Mouse (Mus musculus) testis, postnatal 14 days (tissue): Measurements from ENCODE around the gene Pik3ip1.

Experiments used
- DNase-seq: peaks from one replicate; pipeline ENCODE4 v3.0.0; 2021; ENCODE audit warnings: low spot score

Pik3ip1 gene

GRCm38 (mm10) chr11:3337173-3337955, 7.2 kb downstream of the Pik3ip1 start:
- DNase-seq, result peak; percentile 86

GRCm38 (mm10) chr11:3337961-3338360, 7.8 kb downstream of the Pik3ip1 start:
- no peak for DNase-seq

DNA sequence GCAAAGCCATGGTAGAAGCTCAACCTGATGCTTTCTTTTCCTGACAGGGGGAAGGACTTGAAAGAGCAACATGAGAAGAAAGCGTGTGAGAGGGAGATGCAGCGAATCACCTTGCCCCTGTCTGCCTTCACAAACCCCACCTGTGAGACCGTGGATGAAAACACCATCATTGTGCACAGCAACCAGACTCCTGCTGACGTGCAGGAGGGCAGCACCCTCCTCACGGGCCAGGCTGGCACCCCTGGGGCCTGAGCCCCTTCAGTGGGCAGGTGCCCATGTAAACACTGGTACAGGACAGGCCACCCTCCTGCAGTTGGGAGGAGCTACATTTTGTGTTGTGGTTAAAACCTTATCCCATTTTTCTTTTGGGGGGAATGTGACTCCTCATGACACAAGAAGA, 11.3 kb downstream of the Pik3ip1 start:
- no peak for DNase-seq

GRCm38 (mm10) chr11:3344916-3345315, 14.7 kb downstream of the Pik3ip1 start:
- no peak for DNase-seq

GRCm38 (mm10) chr11:3346351-3346750, 16.1 kb downstream of the Pik3ip1 start:
- DNase-seq, result no peak

DNA sequence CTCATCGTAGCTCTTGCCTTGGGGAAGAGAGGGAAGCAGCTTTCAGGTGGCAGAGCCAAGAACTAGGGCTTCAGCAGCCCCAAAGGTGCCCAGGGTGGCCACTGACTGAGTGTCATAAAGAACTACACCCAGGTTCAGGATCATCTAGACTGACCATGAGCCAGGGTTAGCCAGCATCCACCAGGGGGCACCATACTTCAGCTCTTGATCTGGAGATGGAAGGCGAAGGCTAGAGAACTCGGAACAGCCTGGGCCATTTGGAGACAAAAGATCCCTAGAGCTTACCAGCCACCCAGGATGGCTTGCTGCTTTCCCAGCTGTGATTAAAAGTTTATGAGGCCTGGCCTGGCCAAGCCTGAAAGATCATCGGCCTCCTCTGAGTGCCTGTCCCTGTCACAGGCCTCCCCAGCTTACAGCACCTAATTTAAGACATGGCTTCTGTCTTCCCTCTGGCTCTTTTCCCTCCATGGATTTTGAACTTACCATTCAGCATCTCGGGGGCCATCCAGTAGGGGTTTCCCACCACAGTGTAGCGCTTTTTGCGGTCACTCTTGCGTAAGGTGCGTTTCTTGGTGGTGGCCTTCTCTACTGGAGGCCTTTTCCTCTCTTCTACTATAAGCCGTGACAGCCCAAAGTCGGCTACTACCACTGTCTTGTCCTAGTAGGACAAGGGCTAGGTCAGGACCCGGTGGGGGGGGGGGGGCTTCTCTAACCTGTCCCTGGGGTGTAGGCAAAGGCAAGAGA, 17.1 kb downstream of the Pik3ip1 start:
- DNase-seq, result peak; percentile 65

- no peak for DNase-seq
These were observed 17.6 kb downstream of the Pik3ip1 start for GRCm38 (mm10) chr11:3347835-3348195.

- DNase-seq, result no peak
These were observed 18.6 kb downstream of the Pik3ip1 start for GRCm38 (mm10) chr11:3348576-3349342.

- no peak for DNase-seq
These were observed 19.1 kb downstream of the Pik3ip1 start for GRCm38 (mm10) chr11:3349343-3349695.

DNA sequence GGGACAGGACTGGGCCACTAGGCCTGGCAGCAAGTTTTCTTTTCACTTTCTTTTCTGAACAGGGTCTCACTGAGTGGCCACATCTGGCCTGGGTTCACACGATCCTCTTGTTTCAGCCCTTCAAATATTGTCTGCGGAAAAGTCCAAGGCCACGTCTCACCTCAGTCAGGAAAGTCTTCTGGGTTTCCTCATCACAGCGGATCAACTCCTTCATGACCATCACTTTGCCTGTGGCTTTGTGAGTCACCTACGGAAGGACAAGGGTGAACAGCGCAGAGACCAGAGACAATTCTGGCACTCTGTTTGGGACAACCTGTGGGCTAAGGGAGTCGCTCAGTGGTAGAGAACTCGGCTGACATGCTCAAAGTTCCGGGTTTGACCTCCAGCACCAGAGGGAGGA, 21.9 kb downstream of the Pik3ip1 start:
- no peak for DNase-seq

GRCm38 (mm10) chr11:3352990-3353585, 22.9 kb downstream of the Pik3ip1 start:
- DNase-seq, result no peak

GRCm38 (mm10) chr11:3362854-3363253, 32.7 kb downstream of the Pik3ip1 start:
- DNase-seq, result no peak

- DNase-seq, result no peak
These were observed 36.2 kb downstream of the Pik3ip1 start for GRCm38 (mm10) chr11:3366411-3366810.

DNA sequence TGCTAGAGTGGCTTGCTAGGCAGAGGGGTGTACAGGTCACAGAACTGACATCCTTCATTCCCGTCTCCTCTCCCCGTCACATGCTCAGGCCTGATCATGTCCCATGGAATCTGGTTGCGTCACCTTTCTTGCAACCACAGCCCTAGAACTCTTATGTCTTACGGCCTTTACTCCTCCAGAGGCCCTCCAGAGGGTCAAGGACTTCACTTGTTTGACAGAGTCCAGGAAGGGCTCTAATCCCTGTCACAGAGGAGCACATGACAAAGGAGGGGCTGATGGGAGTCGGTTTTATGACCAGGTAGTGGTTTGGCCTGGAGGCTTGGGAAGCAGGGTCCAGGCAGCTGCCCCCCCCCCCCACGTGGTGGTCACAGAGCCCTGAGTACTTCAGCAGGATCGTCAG, 38.8 kb downstream of the Pik3ip1 start:
- DNase-seq, result no peak

GRCm38 (mm10) chr11:3369449-3369848, 39.2 kb downstream of the Pik3ip1 start:
- DNase-seq, result no peak

- no peak for DNase-seq
These were observed 40.0 kb downstream of the Pik3ip1 start for GRCm38 (mm10) chr11:3370162-3370561.

- peak; percentile 85 for DNase-seq
These were observed 40.9 kb downstream of the Pik3ip1 start for GRCm38 (mm10) chr11:3370928-3371598.

DNA sequence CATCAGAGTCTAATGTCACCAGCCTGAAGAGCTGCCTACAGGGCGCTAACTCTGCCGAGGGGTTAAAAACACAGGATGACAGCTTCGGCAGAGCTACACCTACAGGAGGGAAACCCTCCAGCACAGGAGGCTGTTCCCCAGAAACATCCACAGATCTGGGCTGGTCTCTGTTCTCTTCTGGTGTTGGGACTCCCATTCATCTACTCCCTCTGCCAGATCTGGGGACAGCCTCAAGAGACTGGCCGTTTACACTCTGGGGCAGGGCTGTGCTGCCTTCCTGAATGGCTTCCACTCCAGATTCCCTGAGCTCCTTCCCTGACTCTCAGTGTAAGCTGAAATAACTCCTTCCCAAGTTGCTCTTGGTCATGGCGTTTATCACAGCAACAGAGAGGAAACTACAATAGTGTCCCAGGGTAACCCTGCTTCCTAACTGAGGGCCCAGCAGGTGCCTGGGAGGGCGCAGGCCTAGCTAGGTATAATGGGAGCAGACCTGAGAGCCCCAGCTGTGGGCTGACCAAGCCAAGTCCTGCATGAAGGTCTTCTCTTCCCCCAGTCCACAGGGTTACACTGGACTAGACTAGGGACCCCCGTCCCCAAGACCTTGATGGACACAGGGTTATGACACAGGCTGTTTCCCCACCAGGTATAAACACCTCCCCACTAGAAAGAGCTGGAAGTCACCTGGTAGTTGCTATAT, 41.5 kb downstream of the Pik3ip1 start:
- no peak for DNase-seq

DNA sequence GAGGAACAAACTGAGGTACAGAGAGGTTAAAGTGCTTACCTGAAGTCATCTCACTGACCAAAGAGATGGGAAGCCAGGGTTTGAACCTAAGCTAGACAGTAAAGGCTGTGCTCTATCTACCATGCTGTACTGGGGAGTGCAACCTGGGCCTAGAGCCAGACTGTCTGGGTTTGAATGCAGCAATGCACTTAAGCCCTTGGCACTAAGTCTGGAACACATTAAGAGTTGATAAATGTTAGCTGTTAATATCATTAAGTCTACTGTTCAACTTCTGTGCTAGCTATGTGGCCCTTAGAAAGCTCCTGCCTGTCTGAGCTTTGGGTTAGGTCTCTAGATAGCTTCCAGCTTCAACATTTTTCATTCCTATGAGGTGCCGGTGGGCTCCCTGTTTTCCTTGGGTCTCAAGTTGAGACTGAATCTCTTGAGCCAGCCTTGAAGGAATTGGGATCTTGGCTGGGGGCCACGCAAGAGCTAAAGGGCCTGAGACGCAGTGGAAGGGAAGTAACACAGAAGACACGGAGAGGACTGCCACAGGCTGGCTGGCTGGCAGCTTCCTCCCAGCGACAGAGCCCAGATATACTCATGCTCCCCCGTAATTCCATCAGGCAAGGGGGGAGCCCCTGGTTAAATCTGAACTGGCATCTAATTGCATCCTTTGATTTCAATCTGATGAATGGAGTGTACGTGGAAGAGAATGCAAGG, 43.5 kb downstream of the Pik3ip1 start:
- no peak for DNase-seq

DNA sequence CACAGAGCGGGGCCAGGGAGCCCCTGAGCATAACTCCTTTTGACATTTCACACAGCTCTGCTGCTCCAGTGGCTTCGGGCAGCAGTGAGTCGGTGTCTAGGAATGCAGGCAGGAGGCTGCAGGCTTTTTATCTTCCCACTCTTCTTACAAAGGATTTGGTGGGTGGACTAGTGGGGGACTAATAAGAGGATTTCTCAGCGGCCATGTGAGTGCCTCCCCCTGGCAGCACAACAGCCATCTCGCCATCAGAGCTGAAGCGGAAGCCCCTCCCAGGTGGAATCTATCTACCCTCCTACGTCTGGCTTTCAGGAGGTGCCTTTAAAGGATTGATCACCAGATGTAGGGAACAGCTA, 44.1 kb downstream of the Pik3ip1 start:
- DNase-seq, result no peak

DNA sequence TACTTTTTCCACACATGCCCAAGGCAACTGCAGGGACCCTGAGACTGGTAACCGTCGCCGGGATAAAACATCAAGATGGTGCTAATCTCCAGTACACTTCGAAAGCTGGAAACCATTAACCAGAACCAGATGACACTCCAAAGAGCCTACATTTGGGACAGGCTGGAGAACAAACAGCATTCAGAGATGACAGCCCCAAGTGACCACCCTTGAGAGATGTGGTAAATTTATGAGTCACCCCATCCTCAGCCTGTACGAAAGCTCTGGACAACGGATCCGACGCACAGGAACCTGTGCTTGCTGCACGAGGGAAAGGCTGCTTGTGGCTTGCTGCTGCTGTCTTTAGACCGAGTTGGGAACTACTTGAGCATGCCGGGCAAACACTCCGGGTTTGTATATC, 44.5 kb downstream of the Pik3ip1 start:
- DNase-seq, result no peak
